Mouse (Mus musculus): Measurements from ENCODE around the gene Rccd1. TPM values are rescaled to one million over a fixed set of nuclear protein-coding genes. Genes with fewer than 3 reads are reported as not detected.

The Rccd1 gene
- polyA plus RNA-seq, 1 experiment from 2014 or later: 2.3 TPM

GRCm38 (mm10) chr7:80246148-80246721, 78.0 kb downstream of the Rccd1 start, which contains the start of gene Ttll13:
Gene Ttll13 (plus strand): TSS chr7:80246376.
- H3K9me3 ChIP-seq (replicated peaks; ENCODE audit: control insufficient read depth, low read length): no peaks in the 10 kb centered on the region
- peaks cover 7% of the 10 kb centered on the region for H3K4me1 ChIP-seq (ENCODE audit: control insufficient read depth, low read depth, low read length)
- peak within 1 kb of the TSS; percentile 71 for H3K27ac ChIP-seq (ENCODE audit: low read length)
- H3K4me3 ChIP-seq (ENCODE audit: low read depth, low read length): peak within 1 kb of the TSS; percentile 76
- WGBS (ENCODE audit: insufficient replicate concordance): under 1% methylated on average over 48 of the region's 48 CpGs
- no peaks in the 10 kb centered on the region for H3K36me3 ChIP-seq (ENCODE audit: control insufficient read depth, insufficient read depth)
- ATAC-seq (ENCODE audit: low read depth): peak; percentile 98
- H3K9ac ChIP-seq (ENCODE audit: low read depth, low read length): peak within 1 kb of the TSS; percentile 76
- peak within 1 kb of the TSS; percentile 77 for H3K4me2 ChIP-seq (ENCODE audit: low read depth, low read length)
- H3K27me3 ChIP-seq (ENCODE audit: control insufficient read depth, insufficient read depth, low read depth, low read length): no peaks in the 10 kb centered on the region

- ATAC-seq (ENCODE audit: low read depth): no peak
- Histone ChIP-seq H3K27me3 (ENCODE audit: control insufficient read depth, insufficient read depth, low read depth, low read length) (no peaks in the 10 kb centered on the region), H3K9me3 (replicated peaks; ENCODE audit: control insufficient read depth, low read length) (no peaks in the 10 kb centered on the region), H3K9ac (ENCODE audit: low read depth, low read length) (no peak overlapping the region), H3K36me3 (ENCODE audit: control insufficient read depth, insufficient read depth) (no peaks in the 10 kb centered on the region), H3K4me3 (ENCODE audit: low read depth, low read length) (no peak overlapping the region), H3K4me2 (ENCODE audit: low read depth, low read length) (no peak overlapping the region), H3K27ac (ENCODE audit: low read length) (no peak overlapping the region), H3K4me1 (ENCODE audit: control insufficient read depth, low read depth, low read length) (peaks cover 7% of the 10 kb centered on the region)
- WGBS (ENCODE audit: insufficient replicate concordance): 87% methylated on average over 4 of the region's 4 CpGs
Measured at GRCm38 (mm10) chr7:80244851-80245250, 79.4 kb downstream of the Rccd1 start.

Other genes starting within 250 kb of the Rccd1 start
- 204 and 221 TPM in 2 replicates for gene Idh2, start 209.1 kb downstream of the Rccd1 start, polyA plus RNA-seq (2015; fragmentation: Nextera tagmentation; extraction: Ambion mirVana)
- gene Sema4b, start 137.6 kb downstream of the Rccd1 start, polyA plus RNA-seq (2015; fragmentation: Nextera tagmentation; extraction: Ambion mirVana): 13.4 and 14.4 TPM in 2 replicates
- 76.4 and 77.0 TPM in 2 replicates for gene Cib1, start 91.6 kb downstream of the Rccd1 start, polyA plus RNA-seq (2015; fragmentation: Nextera tagmentation; extraction: Ambion mirVana)
- gene Gdpgp1, start 91.6 kb downstream of the Rccd1 start, polyA plus RNA-seq (2015; fragmentation: Nextera tagmentation; extraction: Ambion mirVana): 1.5 and 1.7 TPM in 2 replicates
- gene Ttll13, start 78.1 kb downstream of the Rccd1 start, polyA plus RNA-seq (2015; fragmentation: Nextera tagmentation; extraction: Ambion mirVana): 0.16 and 0.42 TPM in 2 replicates
- gene Ngrn, start 63.2 kb downstream of the Rccd1 start, polyA plus RNA-seq (2015; fragmentation: Nextera tagmentation; extraction: Ambion mirVana): 26.3 and 27.7 TPM in 2 replicates
- 4.3 and 5.0 TPM in 2 replicates for gene Vps33b, start 54.8 kb downstream of the Rccd1 start, polyA plus RNA-seq (2015; fragmentation: Nextera tagmentation; extraction: Ambion mirVana)
- 125 and 133 TPM in 2 replicates for gene Prc1, start 30.0 kb downstream of the Rccd1 start, polyA plus RNA-seq (2015; fragmentation: Nextera tagmentation; extraction: Ambion mirVana)
- 9.0 and 9.3 TPM in 2 replicates for gene Unc45a, start 16.6 kb upstream of the Rccd1 start, polyA plus RNA-seq (2015; fragmentation: Nextera tagmentation; extraction: Ambion mirVana)
- gene Hddc3, start 18.6 kb upstream of the Rccd1 start, polyA plus RNA-seq (2015; fragmentation: Nextera tagmentation; extraction: Ambion mirVana): 3.1 and 3.5 TPM in 2 replicates
- gene Man2a2, start 46.9 kb upstream of the Rccd1 start, polyA plus RNA-seq (2015; fragmentation: Nextera tagmentation; extraction: Ambion mirVana): 2.6 and 3.1 TPM in 2 replicates
- gene Fes, start 63.5 kb upstream of the Rccd1 start, polyA plus RNA-seq (2015; fragmentation: Nextera tagmentation; extraction: Ambion mirVana): 16.5 and 18.2 TPM in 2 replicates
- 5.6 and 6.2 TPM in 2 replicates for gene Furin, start 81.0 kb upstream of the Rccd1 start, polyA plus RNA-seq (2015; fragmentation: Nextera tagmentation; extraction: Ambion mirVana)
- 24.2 and 25.9 TPM in 2 replicates for gene Blm, start 210.7 kb upstream of the Rccd1 start, polyA plus RNA-seq (2015; fragmentation: Nextera tagmentation; extraction: Ambion mirVana)